Mouse (Mus musculus): ENCODE measurements around the gene Dctpp1.
A peak's percentile ranks its signal among the peaks of the same experiment; 100 is the strongest.

DNA sequence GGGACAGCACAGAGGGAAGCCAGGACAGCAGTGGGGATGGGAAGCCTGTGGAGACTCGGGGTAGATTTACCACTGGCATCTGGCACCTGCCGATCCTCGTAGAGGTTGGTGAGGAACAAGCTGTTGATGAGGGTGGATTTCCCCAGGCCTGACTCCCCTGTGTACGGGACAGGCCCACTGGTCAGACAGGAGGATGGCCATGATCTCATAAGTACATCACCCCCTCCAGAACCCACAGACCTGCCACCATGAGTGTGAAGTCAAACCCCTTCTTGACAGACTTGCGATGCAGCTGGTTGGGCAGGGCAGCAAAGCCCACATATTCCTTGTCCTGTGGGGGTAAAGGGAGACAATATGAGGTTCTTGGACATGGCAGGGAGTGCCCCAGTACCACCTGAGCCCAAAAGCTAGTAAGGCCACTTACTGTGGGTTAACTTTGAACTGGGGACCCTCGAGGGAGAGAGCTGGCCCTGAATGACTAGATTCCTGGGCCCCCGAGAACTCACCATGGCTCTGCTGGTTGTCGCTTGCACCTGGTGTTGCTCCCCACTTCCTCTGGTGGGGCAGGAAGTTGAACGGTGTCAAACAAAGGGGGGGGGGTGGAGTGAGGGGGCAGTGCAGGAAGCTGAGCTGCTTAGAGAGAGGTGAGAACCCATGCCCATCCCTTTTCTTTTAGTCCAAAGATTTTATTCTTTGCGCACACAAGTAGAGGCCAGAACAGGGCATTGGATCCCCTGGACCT lies 42.4 kb downstream of the Dctpp1 start:
- no peak for TF ChIP-seq USF1 (IDR thresholded peaks at IDR 0.05; ENCODE audit: low read depth, low read length)
- TF ChIP-seq CTCF (IDR thresholded peaks at IDR 0.05 in 2 of 3, conservative IDR thresholded peaks at IDR 0.05 in 1 of 3; ENCODE audit: control insufficient read depth in 1 of 3, insufficient read depth in 1 of 3, low read depth in 2 of 3, low read length in 3 of 3, poor library complexity in 1 of 3, severe bottlenecking in 1 of 3) = no peak
- TF ChIP-seq HCFC1 (IDR thresholded peaks at IDR 0.05; ENCODE audit: low read depth, low read length) = 0 out of 2 replicates have a peak, but pooled peaks have one; percentile 12
- no peak for TF ChIP-seq ELF1 (IDR thresholded peaks at IDR 0.05; ENCODE audit: low read depth, low read length)
- TF ChIP-seq POLR2A (IDR thresholded peaks at IDR 0.05; ENCODE audit: control insufficient read depth in 1 of 2, insufficient read depth in 1 of 2, low read depth in 1 of 2, low read length in 2 of 2, poor library complexity in 1 of 2) = peak; percentile 13 to 38; a peak in 1 of 4 replicates
- TF ChIP-seq NELFE (IDR thresholded peaks at IDR 0.05; ENCODE audit: low read depth, low read length) = no peak; the same call in 1 of the 2 replicates
- peak; percentile 84; the same call in 1 of the 2 replicates for TF ChIP-seq MAZ (IDR thresholded peaks at IDR 0.05; ENCODE audit: low read depth, low read length)
- TF ChIP-seq USF2 (IDR thresholded peaks at IDR 0.05; ENCODE audit: borderline replicate concordance in 1 of 2, insufficient read depth in 1 of 2, low read depth in 1 of 2, low read length in 2 of 2) = no peak
- no peak for TF ChIP-seq RAD21 (IDR thresholded peaks at IDR 0.05; ENCODE audit: low read depth, low read length)
- TF ChIP-seq GABPA (IDR thresholded peaks at IDR 0.05; ENCODE audit: low read depth, low read length) = no peak
- TF ChIP-seq UBTF (IDR thresholded peaks at IDR 0.05; ENCODE audit: borderline replicate concordance, insufficient read depth, low read depth, low read length) = no peak
- TF ChIP-seq NRF1 (IDR thresholded peaks at IDR 0.05; ENCODE audit: insufficient read depth, low read depth, low read length, poor library complexity, severe bottlenecking) = no peak
- TF ChIP-seq POLR2AphosphoS2 (IDR thresholded peaks at IDR 0.05; ENCODE audit: low read length) = no peak
- TF ChIP-seq SMC3 (IDR thresholded peaks at IDR 0.05; ENCODE audit: low read depth, low read length) = no peak

All from MEL (cell line).